Mouse (Mus musculus): ENCODE data around the gene Ttc41.
A peak's percentile ranks its signal among the peaks of the same experiment; 100 is the strongest.
"Not testable (repeated sequence)": the region's sequence is repeated elsewhere in the genome, so short reads cannot be mapped to it uniquely, and the experiment has no call there.

Gene Ttc41

GRCm38 (mm10) chr10:86705318-86705921 lies at the start of gene Ttc41, which contains the start of gene Hsp90b1:
TSS of gene Ttc41 (plus strand) at chr10:86705811.
TSS of gene Hsp90b1 (minus strand) at chr10:86705509.
- DNase-seq (ENCODE audit: low spot score), result peak; percentile 100

GRCm38 (mm10) chr10:86670550-86670949 lies 35.1 kb upstream of the Ttc41 start:
- DNase-seq (ENCODE audit: low spot score), result not testable (repeated sequence)

DNA sequence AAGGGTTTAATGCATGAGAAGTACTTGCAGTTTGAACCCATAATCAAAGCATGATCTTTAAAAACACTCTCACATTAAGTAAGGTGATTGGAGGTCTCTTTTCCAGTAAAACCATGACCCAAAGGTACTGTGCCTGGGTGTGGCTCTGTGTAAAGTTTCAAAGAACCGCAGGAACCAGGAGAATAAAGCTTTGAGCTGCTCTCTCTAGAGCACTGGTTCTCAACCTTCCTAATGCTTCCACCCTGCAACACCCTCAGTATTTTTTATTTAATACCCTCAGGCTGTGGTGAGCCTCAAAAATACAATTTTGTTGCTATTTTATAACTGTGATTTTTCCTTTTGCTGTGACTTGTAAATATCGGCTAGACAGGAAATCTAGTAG lies 20.8 kb upstream of the Ttc41 start:
- DNase-seq (ENCODE audit: low spot score), result peak; percentile 23

DNA sequence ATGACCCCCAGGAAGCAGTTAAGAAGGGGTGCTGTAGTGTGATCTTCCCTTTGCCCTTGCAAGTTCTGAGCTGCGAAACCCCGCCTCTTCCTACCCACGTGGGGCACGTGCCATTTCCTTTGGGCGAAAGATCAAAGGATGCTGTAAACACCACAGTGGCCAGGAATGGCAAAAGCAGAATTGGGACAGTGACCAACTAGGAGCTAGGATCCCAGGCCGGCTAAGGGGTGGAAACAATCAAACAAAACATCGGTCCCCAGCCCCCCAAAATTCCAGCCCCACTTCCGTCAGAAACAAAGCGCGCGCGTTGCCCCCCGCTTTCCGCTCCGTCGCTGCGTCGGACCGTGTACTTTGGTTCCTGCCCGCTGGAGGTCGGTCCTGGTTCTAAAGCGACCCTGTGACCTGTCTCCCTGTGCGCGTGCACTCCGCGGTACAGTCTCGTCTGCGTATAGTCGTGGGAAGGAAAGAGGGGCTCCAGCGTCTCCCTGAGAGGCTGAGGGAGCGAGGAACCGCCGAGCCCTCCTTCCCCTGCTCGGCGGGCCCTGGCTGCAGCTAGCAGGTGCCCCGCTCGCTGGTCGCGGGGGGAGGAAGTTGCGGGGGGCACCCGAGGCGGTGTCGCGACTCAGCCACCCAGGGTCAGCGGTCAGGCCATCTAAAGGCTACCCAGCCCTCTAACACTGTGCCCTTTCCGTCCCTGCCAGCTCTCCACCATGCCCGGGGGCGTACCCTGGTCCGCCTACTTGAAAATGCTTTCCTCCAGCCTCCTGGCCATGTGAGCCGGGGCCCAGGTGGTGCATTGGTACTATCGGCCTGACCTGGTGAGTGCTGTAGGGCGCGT lies 20.2 kb upstream of the Ttc41 start:
- peak; percentile 79 for DNase-seq (ENCODE audit: low spot score)

- DNase-seq (ENCODE audit: low spot score), result not testable (repeated sequence)
Observed at GRCm38 (mm10) chr10:86686017-86686360, 19.6 kb upstream of the Ttc41 start.

- no peak for DNase-seq (ENCODE audit: low spot score)
Observed at GRCm38 (mm10) chr10:86700251-86700650, 5.4 kb upstream of the Ttc41 start.

DNA sequence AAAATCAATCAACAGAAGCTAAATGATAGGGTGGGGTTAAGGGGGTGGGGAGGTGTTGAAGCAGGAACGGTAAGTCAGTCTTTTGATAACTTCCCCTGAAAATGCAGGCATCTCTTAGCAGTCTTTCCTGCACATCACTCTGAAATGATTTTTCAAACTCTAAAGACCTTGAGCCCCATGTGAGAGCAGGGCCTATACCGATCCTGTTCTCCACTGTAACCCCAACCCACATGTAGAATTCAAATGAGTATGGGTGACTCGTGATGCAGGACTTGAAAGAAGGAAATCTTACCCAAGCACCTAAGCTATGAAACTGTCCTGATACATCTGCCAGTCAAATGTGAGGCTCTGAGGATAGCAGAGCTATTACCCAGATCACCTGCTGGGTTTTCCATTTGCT lies 4.6 kb upstream of the Ttc41 start:
- no peak for DNase-seq (ENCODE audit: low spot score)

- no peak for DNase-seq (ENCODE audit: low spot score)
Observed at GRCm38 (mm10) chr10:86702312-86702920, 3.2 kb upstream of the Ttc41 start.

DNA sequence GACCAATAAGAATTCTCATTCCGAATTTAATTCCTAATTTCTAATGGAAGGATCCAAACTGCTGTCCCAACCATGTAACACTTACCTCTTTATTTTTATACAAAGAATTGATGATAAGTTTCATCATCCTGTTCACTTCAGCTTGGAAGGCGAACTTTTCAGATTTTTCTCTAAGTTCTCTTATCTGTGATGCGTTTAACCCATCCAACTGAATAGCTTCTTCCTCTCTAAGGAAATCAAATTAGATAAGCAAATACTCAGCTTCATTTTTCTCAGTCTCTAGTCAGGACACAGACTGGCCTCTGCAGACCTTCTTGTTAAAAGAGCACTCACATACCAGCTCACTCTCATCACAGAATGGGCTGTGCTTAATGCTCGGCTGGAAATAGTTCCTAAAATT lies 2.2 kb upstream of the Ttc41 start:
- DNase-seq (ENCODE audit: low spot score), result no peak

GRCm38 (mm10) chr10:86704141-86704540 lies 1.5 kb upstream of the Ttc41 start:
- peak; percentile 33 for DNase-seq (ENCODE audit: low spot score)

DNA sequence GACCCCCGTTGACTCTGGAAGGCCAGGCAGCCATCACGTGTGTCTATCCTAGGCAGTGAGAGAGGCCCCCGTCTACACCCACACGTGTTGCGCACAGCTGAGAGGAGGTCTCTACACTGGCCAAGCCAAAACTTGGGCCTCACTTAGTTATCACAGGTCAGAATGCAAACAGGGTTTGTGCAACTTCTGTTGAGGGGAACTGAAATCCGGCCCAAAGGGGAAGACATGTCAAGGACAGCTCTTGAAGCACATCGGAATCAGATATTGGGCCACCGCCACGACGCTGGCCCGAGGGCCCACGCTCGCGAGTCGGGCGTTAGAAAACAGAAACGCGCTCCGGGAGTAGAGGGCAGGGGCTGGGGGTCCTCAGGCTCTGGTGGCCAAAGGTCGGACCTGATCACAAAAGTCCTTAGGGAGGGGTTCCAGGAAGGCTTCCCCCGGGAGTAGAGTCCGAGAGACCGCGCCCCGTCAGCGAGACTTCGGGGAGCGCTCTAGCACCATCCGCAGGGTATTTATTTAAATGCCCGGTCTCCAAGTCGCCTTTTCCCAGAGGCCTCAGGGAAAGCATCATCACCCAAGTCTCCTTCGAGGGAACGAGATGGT lies 921 bp upstream of the Ttc41 start:
- peak; percentile 58 for DNase-seq (ENCODE audit: low spot score)

DNA sequence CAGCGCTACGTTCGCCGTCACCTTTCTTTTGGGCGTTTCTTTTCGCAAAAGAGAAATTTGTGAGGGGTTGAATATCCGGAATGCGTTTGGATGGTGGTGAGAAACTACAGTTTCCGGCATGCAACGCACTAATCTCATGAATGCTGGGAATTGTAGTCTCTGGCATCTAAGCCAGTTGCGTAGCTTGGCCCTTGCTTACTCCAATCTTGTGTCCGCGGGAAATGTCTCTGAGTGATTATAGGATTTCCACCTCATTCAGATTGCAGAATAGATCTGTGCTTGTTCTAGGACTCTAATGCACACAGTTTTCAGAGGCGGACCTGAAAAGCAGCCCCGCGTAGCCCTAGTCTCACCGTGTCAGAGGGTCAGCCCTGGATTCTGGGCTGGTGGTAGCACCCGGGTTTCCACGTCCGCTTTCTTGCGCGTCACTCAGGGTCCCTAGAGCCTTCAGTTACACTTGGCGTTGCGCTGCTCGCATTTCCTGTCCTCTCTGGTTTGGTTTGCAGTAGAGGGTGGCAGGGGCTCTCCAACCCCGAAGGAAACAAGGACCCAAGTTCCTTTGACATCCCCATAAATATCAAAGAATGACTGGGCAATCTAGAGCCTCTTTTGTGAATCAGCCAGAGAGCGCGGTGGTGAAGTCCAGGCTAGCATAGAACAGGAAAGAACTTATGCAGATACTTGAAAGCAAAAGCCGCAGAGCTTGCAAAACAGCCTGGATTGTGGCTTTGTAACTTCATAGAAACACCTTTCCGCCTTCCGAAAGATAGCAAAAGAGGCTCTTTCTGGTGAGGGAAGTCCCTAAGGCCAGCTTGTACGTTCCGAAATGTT lies 526 bp downstream of the Ttc41 start:
- DNase-seq (ENCODE audit: low spot score), result no peak

GRCm38 (mm10) chr10:86707134-86707533 lies 1.5 kb downstream of the Ttc41 start:
- DNase-seq (ENCODE audit: low spot score), result no peak

GRCm38 (mm10) chr10:86712156-86712555 lies 6.5 kb downstream of the Ttc41 start:
- DNase-seq (ENCODE audit: low spot score), result peak; percentile 31

- no peak for DNase-seq (ENCODE audit: low spot score)
Observed at GRCm38 (mm10) chr10:86727548-86727980, 22.0 kb downstream of the Ttc41 start.

DNA sequence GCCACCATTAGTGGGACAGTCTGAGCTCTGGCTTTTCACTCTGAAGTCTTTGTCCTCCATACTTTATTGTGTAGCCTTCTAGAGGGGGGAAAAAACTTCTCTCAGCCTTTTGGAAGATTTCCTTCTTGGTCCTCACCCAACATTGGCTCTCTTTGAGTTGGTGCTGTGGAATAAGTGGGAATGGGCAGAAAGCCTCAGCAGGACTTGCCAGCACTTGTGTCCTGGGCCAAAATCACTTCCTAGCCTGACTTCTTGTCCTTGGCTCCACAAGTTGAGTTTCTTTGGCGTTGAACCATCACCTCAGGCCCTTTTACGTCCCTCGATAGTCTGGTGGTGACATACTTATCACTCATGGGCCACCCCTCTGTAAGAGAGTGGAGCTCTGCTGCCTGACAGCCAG lies 22.6 kb downstream of the Ttc41 start:
- peak; percentile 64 for DNase-seq (ENCODE audit: low spot score)

GRCm38 (mm10) chr10:86730823-86731499 lies 25.4 kb downstream of the Ttc41 start:
- peak; percentile 82 for DNase-seq (ENCODE audit: low spot score)

DNA sequence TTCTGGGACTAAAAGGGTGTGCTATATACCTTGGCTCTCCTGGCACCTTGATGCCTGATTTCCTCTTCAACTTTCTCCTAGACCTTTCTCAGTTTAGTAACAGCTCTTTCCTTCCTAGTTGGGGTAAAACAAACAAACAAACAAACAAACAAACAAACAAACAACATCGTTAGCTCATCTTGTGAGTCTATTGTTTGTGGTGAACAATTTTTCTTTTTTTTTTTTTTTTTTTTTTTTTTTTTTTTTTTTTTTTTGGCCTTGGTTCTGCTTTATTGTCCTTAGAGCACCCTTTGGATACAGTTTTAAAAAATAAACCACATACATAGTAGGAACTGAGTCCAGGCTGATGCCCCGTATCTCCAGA lies 25.9 kb downstream of the Ttc41 start:
- DNase-seq (ENCODE audit: low spot score), result no peak

GRCm38 (mm10) chr10:86735036-86735435 lies 29.4 kb downstream of the Ttc41 start:
- DNase-seq (ENCODE audit: low spot score), result peak; percentile 29

DNA sequence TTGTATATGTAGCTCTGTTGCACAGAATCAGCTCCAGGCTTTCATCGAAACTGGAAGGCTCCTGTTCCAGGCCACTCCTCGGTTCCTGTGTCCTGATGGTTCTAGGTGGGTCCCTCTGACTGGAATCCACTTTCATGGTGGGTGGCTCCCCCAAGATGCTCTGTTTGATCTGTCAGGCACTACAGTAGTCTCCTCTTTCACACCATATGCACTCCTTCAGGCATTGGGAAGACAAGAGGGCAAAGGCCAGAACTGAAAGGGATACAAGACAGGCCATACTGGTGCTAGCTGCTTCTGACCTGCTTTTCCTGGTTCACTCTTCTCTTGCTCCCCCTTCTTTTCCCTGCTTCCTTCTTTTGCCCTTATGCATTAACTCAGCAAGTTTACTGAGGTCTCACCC lies 37.3 kb downstream of the Ttc41 start:
- no peak for DNase-seq (ENCODE audit: low spot score)

- no peak for DNase-seq (ENCODE audit: low spot score)
Observed at GRCm38 (mm10) chr10:86744306-86744705, 38.7 kb downstream of the Ttc41 start.
